Mouse (Mus musculus): ENCODE results near the gene Cep170b. TPM values are rescaled to one million over a fixed set of nuclear protein-coding genes. Genes with fewer than 3 reads are reported as not detected.
A peak's percentile ranks its signal among the peaks of the same experiment; 100 is the strongest.

Cep170b gene
- polyA plus RNA-seq, 1 experiment from 2014 or later = 36.0 TPM

- ATAC-seq = no peak
- 81% methylated on average over 3 of the region's 3 CpGs for WGBS
- Histone ChIP-seq H3K9me3 (replicated peaks; ENCODE audit: control insufficient read depth, low read length, poor library complexity, severe bottlenecking) (no peaks in the 10 kb centered on the region), H3K27me3 (ENCODE audit: control insufficient read depth, insufficient read depth, low read depth, low read length) (no peaks in the 10 kb centered on the region), H3K4me3 (ENCODE audit: low read depth, low read length) (no peak overlapping the region), H3K4me1 (ENCODE audit: control insufficient read depth, insufficient read depth, low read length) (peaks cover 16% of the 10 kb centered on the region), H3K27ac (ENCODE audit: low read length) (no peak overlapping the region), H3K36me3 (ENCODE audit: control insufficient read depth, insufficient read depth, low read length) (no peaks in the 10 kb centered on the region), H3K9ac (ENCODE audit: low read depth, low read length) (no peak overlapping the region), H3K4me2 (ENCODE audit: low read length) (no peak overlapping the region)
Measured at GRCm38 (mm10) chr12:112696806-112697425, 23.3 kb upstream of the Cep170b start.

DNA sequence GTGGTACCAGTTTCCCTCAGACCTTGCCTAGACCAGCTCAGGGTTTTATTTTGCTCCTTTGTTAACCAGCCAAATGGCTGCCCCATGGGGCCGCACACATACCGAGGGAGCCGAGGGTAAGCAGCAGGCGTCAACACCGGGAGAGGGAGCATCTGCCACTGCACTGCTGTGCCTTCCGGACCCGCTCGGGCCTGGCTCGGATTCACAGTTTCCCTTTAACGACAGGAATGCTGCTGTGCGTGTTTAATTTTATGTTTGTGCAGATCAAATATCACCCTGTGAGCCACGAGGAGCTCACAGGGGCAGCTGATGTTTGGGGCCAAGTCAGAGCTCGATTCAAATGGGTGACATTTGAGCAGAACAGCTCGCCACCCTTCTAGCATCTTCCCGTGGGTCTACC is 19.7 kb upstream of the Cep170b start:
- Histone ChIP-seq H3K36me3 (ENCODE audit: control insufficient read depth, insufficient read depth, low read length) (no peaks in the 10 kb centered on the region), H3K9me3 (replicated peaks; ENCODE audit: control insufficient read depth, low read length, poor library complexity, severe bottlenecking) (no peaks in the 10 kb centered on the region), H3K27ac (ENCODE audit: low read length) (no peak overlapping the region), H3K4me2 (ENCODE audit: low read length) (no peak overlapping the region), H3K27me3 (ENCODE audit: control insufficient read depth, insufficient read depth, low read depth, low read length) (no peaks in the 10 kb centered on the region), H3K9ac (ENCODE audit: low read depth, low read length) (no peak overlapping the region), H3K4me1 (ENCODE audit: control insufficient read depth, insufficient read depth, low read length) (peaks cover 3% of the 10 kb centered on the region; the same call in 1 of the 2 replicates), H3K4me3 (ENCODE audit: low read depth, low read length) (no peak overlapping the region)
- WGBS = 17% methylated on average over 15 of the region's 15 CpGs
- ATAC-seq = no peak

DNA sequence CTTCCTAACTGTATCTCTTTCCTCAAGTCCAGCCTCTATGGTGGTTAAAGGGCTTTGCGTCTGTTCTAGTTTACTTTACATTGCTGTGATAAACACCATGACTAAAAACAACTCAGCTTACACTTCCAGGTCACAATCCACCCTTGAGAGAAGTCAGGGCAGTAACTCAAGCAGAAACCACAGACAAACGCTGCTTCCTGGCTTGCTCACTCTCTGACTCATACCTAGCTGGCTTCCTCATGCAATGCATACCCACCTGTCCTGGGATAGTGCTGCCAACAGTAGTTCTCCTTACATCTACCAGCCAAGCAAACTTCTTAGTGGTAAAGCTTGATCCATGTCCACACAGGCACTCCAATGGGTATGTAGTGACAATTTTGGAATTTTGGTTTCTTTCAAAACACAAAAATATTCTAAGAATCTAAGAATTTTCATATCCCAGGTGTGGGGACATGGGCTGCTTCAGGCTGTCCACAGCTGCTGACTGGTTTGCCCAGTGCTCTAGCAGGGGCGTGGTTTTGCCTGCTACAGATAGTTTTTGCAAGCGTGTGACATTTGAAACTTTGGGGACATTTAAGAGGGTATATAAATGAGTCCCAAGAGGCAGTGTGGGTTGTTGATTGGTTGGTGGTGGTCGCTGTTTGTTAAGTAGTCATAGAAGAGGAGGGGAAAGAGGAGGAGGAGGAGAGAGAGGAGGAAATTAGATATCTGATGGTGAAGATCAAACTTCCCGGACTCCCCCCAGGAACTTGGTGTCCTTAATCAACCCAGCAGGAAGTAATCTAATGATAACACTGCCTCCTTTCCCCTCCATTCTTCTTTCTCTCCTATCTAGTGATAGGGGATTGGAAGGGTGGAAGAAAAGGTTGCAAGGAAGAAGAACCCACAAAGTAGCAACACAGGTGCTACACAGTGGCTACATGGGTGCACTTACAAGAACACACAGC is 17.6 kb upstream of the Cep170b start:
- 78% methylated on average over 6 of the region's 6 CpGs for WGBS
- H3K4me2 ChIP-seq (ENCODE audit: low read length) = no peak overlapping the region
- ATAC-seq = no peak
- H3K9ac ChIP-seq (ENCODE audit: low read depth, low read length) = no peak overlapping the region
- H3K27ac ChIP-seq (ENCODE audit: low read length) = no peak overlapping the region
- H3K4me3 ChIP-seq (ENCODE audit: low read depth, low read length) = no peak overlapping the region
- H3K9me3 ChIP-seq (replicated peaks; ENCODE audit: control insufficient read depth, low read length, poor library complexity, severe bottlenecking) = no peaks in the 10 kb centered on the region
- H3K27me3 ChIP-seq (ENCODE audit: control insufficient read depth, insufficient read depth, low read depth, low read length) = no peaks in the 10 kb centered on the region
- H3K36me3 ChIP-seq (ENCODE audit: control insufficient read depth, insufficient read depth, low read length) = no peaks in the 10 kb centered on the region
- H3K4me1 ChIP-seq (ENCODE audit: control insufficient read depth, insufficient read depth, low read length) = peaks cover 8% of the 10 kb centered on the region; the same call in 1 of the 2 replicates

DNA sequence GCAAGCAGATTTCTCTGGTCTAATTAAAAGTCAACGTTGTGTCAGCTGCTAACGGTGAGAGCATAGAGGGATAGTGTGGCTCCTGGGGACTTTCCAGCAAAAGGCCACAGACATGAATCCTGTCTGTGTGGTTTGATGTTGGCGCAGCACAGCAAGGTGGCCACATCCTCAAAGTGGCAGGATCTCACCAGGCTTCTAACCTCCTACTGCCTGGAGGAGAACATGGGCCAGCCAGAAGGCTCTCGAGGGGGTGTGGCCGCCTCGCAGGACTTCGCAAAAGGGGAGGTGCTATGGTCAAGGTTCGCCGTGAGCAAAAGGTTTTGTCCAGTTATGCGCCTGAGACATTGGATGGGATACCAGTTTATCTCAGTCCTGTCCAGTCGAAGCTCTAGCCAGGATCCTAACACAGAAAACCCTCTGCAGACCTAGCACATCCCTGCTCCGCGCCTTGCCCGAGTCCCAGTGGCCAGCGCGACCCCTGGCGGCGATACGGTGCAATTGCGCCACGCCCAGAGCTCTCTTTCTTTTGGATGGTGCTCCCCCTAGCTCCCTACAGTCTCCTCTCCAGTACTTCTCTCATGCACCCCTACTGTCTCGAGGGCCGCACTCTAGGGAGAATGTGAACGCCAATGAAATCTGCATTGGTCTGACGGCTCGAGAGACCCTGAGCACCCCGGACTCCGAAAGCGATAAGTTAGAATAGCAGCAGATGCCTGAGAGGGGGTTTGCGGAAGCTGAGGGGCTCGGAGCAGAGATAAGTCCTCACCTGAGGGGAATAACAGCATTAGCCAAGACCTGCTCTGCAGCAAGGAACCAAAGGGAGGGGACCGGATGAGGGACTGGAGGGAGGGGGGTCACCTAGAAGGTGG is 13.3 kb upstream of the Cep170b start:
- Histone ChIP-seq H3K27me3 (ENCODE audit: control insufficient read depth, insufficient read depth, low read depth, low read length) (no peaks in the 10 kb centered on the region; the same call in 1 of the 2 replicates), H3K27ac (ENCODE audit: low read length) (no peak overlapping the region), H3K4me2 (ENCODE audit: low read length) (peak overlapping the region; percentile 50), H3K9ac (ENCODE audit: low read depth, low read length) (peak overlapping the region; percentile 42), H3K4me1 (ENCODE audit: control insufficient read depth, insufficient read depth, low read length) (peaks cover 5% of the 10 kb centered on the region; the same call in 1 of the 2 replicates), H3K9me3 (replicated peaks; ENCODE audit: control insufficient read depth, low read length, poor library complexity, severe bottlenecking) (no peaks in the 10 kb centered on the region), H3K4me3 (ENCODE audit: low read depth, low read length) (peak overlapping the region; percentile 17), H3K36me3 (ENCODE audit: control insufficient read depth, insufficient read depth, low read length) (no peaks in the 10 kb centered on the region)
- ATAC-seq = peak; percentile 87
- WGBS = 11% methylated on average over 32 of the region's 32 CpGs

GRCm38 (mm10) chr12:112707573-112707869 is 12.7 kb upstream of the Cep170b start:
- Histone ChIP-seq H3K9ac (ENCODE audit: low read depth, low read length) (peak overlapping the region; percentile 42; the same call in 1 of the 2 replicates), H3K27ac (ENCODE audit: low read length) (no peak overlapping the region), H3K4me1 (ENCODE audit: control insufficient read depth, insufficient read depth, low read length) (peaks cover 5% of the 10 kb centered on the region; the same call in 1 of the 2 replicates), H3K36me3 (ENCODE audit: control insufficient read depth, insufficient read depth, low read length) (no peaks in the 10 kb centered on the region), H3K4me3 (ENCODE audit: low read depth, low read length) (peak overlapping the region; percentile 17), H3K4me2 (ENCODE audit: low read length) (peak overlapping the region; percentile 50), H3K27me3 (ENCODE audit: control insufficient read depth, insufficient read depth, low read depth, low read length) (no peaks in the 10 kb centered on the region; the same call in 1 of the 2 replicates), H3K9me3 (replicated peaks; ENCODE audit: control insufficient read depth, low read length, poor library complexity, severe bottlenecking) (no peaks in the 10 kb centered on the region)
- ATAC-seq = peak; percentile 52
- 22% methylated on average over 8 of the region's 8 CpGs for WGBS

- ATAC-seq = no peak; the same call in 1 of the 2 replicates
Measured at GRCm38 (mm10) chr12:112713984-112714383, 6.3 kb upstream of the Cep170b start.

DNA sequence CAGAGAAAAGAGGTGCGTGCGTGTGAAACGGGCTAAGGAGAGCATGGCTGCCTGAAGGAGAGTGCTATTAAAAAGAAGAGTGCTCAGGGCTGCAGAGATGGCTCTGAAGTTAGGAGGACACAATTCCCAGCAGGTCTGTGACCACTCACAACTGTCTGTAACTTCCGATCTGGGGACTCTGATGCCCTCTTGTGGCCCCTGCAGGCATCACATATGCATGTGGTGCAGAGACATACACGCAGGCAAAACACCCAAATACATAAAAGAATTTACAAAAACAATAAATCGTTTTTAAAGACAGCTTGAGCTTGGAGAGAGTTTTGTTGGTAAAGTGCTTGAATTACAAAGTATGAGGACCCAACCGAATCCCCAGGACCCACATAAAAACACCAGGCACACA is 3.1 kb upstream of the Cep170b start:
- Histone ChIP-seq H3K4me2 (ENCODE audit: low read length) (no peak overlapping the region), H3K27ac (ENCODE audit: low read length) (no peak overlapping the region), H3K27me3 (ENCODE audit: control insufficient read depth, insufficient read depth, low read depth, low read length) (no peaks in the 10 kb centered on the region), H3K36me3 (ENCODE audit: control insufficient read depth, insufficient read depth, low read length) (no peaks in the 10 kb centered on the region), H3K9ac (ENCODE audit: low read depth, low read length) (no peak overlapping the region), H3K4me1 (ENCODE audit: control insufficient read depth, insufficient read depth, low read length) (peaks cover 2% of the 10 kb centered on the region; the same call in 1 of the 2 replicates), H3K4me3 (ENCODE audit: low read depth, low read length) (no peak overlapping the region), H3K9me3 (replicated peaks; ENCODE audit: control insufficient read depth, low read length, poor library complexity, severe bottlenecking) (no peaks in the 10 kb centered on the region)
- 26% methylated on average over 7 of the region's 7 CpGs for WGBS
- ATAC-seq = no peak

More at GRCm38 (mm10) chr12:112713984-112714383, 6.3 kb upstream of the Cep170b start:
- no peaks in the 10 kb centered on the region; the same call in 1 of the 2 replicates for H3K27me3 ChIP-seq (ENCODE audit: control insufficient read depth, insufficient read depth, low read depth, low read length)
- no peak overlapping the region for H3K4me3 ChIP-seq (ENCODE audit: low read depth, low read length)
- H3K9me3 ChIP-seq (replicated peaks; ENCODE audit: control insufficient read depth, low read length, poor library complexity, severe bottlenecking) = no peaks in the 10 kb centered on the region
- no peak overlapping the region for H3K4me2 ChIP-seq (ENCODE audit: low read length)
- 73% methylated on average over 3 of the region's 3 CpGs for WGBS
- 0 out of 2 replicates have a peak overlapping the region, but pooled peaks have one; percentile 6 for H3K9ac ChIP-seq (ENCODE audit: low read depth, low read length)
- H3K4me1 ChIP-seq (ENCODE audit: control insufficient read depth, insufficient read depth, low read length) = no peaks in the 10 kb centered on the region
- H3K36me3 ChIP-seq (ENCODE audit: control insufficient read depth, insufficient read depth, low read length) = no peaks in the 10 kb centered on the region
- no peak overlapping the region for H3K27ac ChIP-seq (ENCODE audit: low read length)

DNA sequence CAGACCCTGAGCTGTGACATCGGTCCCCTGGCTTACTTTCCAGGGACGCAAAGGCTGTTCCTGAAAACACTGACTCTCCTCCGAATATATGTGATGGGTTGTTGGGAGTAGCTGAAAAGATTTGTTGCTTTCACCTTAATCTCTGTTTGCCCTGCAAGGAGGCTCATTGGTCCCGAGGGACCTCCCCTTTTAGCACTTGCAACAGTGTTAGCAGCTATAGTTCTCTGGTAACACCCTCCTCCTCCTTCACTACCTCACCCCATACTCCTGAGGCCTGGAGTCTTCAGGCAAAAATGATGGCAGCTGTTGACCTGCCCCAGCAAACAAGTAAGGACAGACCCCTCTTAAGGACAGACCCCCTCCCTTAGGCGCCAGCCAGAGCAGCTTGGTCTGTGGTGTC is 1.3 kb upstream of the Cep170b start:
- Histone ChIP-seq H3K36me3 (ENCODE audit: control insufficient read depth, insufficient read depth, low read length) (no peaks in the 10 kb centered on the region), H3K4me3 (ENCODE audit: low read depth, low read length) (no peak overlapping the region), H3K9ac (ENCODE audit: low read depth, low read length) (no peak overlapping the region), H3K27me3 (ENCODE audit: control insufficient read depth, insufficient read depth, low read depth, low read length) (no peaks in the 10 kb centered on the region), H3K9me3 (replicated peaks; ENCODE audit: control insufficient read depth, low read length, poor library complexity, severe bottlenecking) (no peaks in the 10 kb centered on the region), H3K4me2 (ENCODE audit: low read length) (no peak overlapping the region), H3K4me1 (ENCODE audit: control insufficient read depth, insufficient read depth, low read length) (peaks cover 11% of the 10 kb centered on the region), H3K27ac (ENCODE audit: low read length) (no peak overlapping the region)
- ATAC-seq = no peak
- 76% methylated on average over 5 of the region's 5 CpGs for WGBS

Data from midbrain, embryonic 16.5 days (tissue).